Mouse (Mus musculus) Patski (cell line): ENCODE data around the gene Izumo1r. TPM values are rescaled to one million over a fixed set of nuclear protein-coding genes. Genes with fewer than 3 reads are reported as not detected.

ENCODE experiments used
- ATAC-seq: fragments of 100-300 bp; one replicate; pipeline ENCODE4 v1.8.0; 2021
- CTCF ChIA-PET: fragments of 350-600 bp; sonication (Branson Sonifier 250); formaldehyde crosslinking; loops from one replicate; lab custom pipeline; 2022; ENCODE audit warnings: inconsistent platforms; lab: Charles Lee
- POLR2A ChIA-PET: fragments of 350-600 bp; sonication (Branson Sonifier 250); formaldehyde crosslinking; loops from one replicate; lab custom pipeline; 2022; ENCODE audit warnings: antibody characterized with exemption, inconsistent platforms; lab: Charles Lee
- DNase-seq: peaks from one replicate; pipeline ENCODE4 v3.0.0-alpha.2; 2011; ENCODE audit warnings: low read depth, low spot score
- H3K27me3 ChIP-seq: fragments of 371-371 bp; one replicate; pipeline ENCODE4 v1.5.1; 2021
- CTCF ChIP-seq: fragments of 100-300 bp; IDR thresholded peaks from one replicate; pipeline ENCODE4 v1.5.1; 2021
- in situ Hi-C: fragments of 300-500 bp; cut with MboI; formaldehyde crosslinking; loops from 3 replicates; pipeline ENCODE4 v1.11.1; 2018; ENCODE audit warnings: low pct_unique_long_range_greater_than_20kb, mixed read lengths
- polyA plus RNA-seq: library from polyadenylated mRNA; unstranded; gene quantifications from one replicate; pipeline ENCODE4 v1.2.3, GENCODE M21; 2021

The Izumo1r gene
- not detected for polyA plus RNA-seq

GRCm38 (mm10) chr9:14903581-14904378 is at the start of gene Izumo1r:
TSS of gene Izumo1r (minus strand) at chr9:14903949.
- ATAC-seq (no peak), DNase-seq (no peak)
- peaks cover 14% of the 10 kb centered on the region for H3K27me3 ChIP-seq
- TF ChIP-seq CTCF, result no peak
- POLR2A ChIA-PET, result no interaction called here
- CTCF ChIA-PET, result interaction anchor here (1.2 kb wide), 1 partner anchor 9 kb away, joined by 3 read pairs; no protein-coding TSS in a partner anchor
- in situ Hi-C loops, result no loop called here

- ATAC-seq, result no peak
- in situ Hi-C loops, result no loop called here
- peaks cover 23% of the 10 kb centered on the region for H3K27me3 ChIP-seq
- TF ChIP-seq CTCF, result no peak
- POLR2A ChIA-PET, result no interaction called here
- no peak for DNase-seq
- CTCF ChIA-PET, result interaction anchor here (1.0 kb wide), 1 partner anchor 10 kb away, joined by 3 read pairs; no protein-coding TSS in a partner anchor
These were observed 47.3 kb upstream of the Izumo1r start for GRCm38 (mm10) chr9:14951072-14951471.

GRCm38 (mm10) chr9:14948843-14949242 is 45.1 kb upstream of the Izumo1r start:
- H3K27me3 ChIP-seq, result peaks cover 30% of the 10 kb centered on the region
- in situ Hi-C loops, result no loop called here
- ATAC-seq, result no peak
- CTCF ChIA-PET, result no interaction called here
- DNase-seq, result no peak
- POLR2A ChIA-PET, result no interaction called here
- no peak for TF ChIP-seq CTCF

GRCm38 (mm10) chr9:14946677-14947076 is 42.9 kb upstream of the Izumo1r start:
- CTCF ChIA-PET, result no interaction called here
- TF ChIP-seq CTCF, result no peak
- in situ Hi-C loops, result no loop called here
- POLR2A ChIA-PET, result no interaction called here
- H3K27me3 ChIP-seq, result peaks cover 28% of the 10 kb centered on the region
- no peak for DNase-seq
- no peak for ATAC-seq

GRCm38 (mm10) chr9:14945919-14946318 is 42.2 kb upstream of the Izumo1r start:
- DNase-seq (no peak), ATAC-seq (no peak)
- POLR2A ChIA-PET, result no interaction called here
- peaks cover 28% of the 10 kb centered on the region for H3K27me3 ChIP-seq
- CTCF ChIA-PET, result no interaction called here
- no peak for TF ChIP-seq CTCF
- in situ Hi-C loops, result no loop called here

- no peak for ATAC-seq
- ChIA-PET CTCF (interaction anchor here (1.0 kb wide), 1 partner anchor 46 kb away, joined by 3 read pairs; no protein-coding TSS in a partner anchor), POLR2A (no interaction called here)
- in situ Hi-C loops, result no loop called here
- no peak for DNase-seq
- TF ChIP-seq CTCF, result no peak
- H3K27me3 ChIP-seq, result peaks cover 24% of the 10 kb centered on the region
These were observed 38.5 kb upstream of the Izumo1r start for GRCm38 (mm10) chr9:14942143-14942720.

- in situ Hi-C loops, result no loop called here
- no peak for ATAC-seq
These were observed 35.9 kb upstream of the Izumo1r start for GRCm38 (mm10) chr9:14939610-14940009.

GRCm38 (mm10) chr9:14937308-14937707 is 33.6 kb upstream of the Izumo1r start:
- peaks cover 7% of the 10 kb centered on the region for H3K27me3 ChIP-seq
- no peak for TF ChIP-seq CTCF
- ATAC-seq (no peak), DNase-seq (no peak)
- ChIA-PET CTCF (no interaction called here), POLR2A (no interaction called here)
- in situ Hi-C loops, result no loop called here

More at GRCm38 (mm10) chr9:14939610-14940009, 35.9 kb upstream of the Izumo1r start:
- CTCF ChIA-PET, result interaction anchor here (1.4 to 2.1 kb wide), 2 partner anchors 16 to 34 kb away, joined by 3 to 5 read pairs; no protein-coding TSS in a partner anchor
- no peak for TF ChIP-seq CTCF
- H3K27me3 ChIP-seq, result peaks cover 17% of the 10 kb centered on the region
- POLR2A ChIA-PET, result no interaction called here
- no peak for DNase-seq

GRCm38 (mm10) chr9:14934851-14935250 is 31.1 kb upstream of the Izumo1r start:
- ATAC-seq (no peak), DNase-seq (no peak)
- ChIA-PET CTCF (no interaction called here), POLR2A (no interaction called here)
- in situ Hi-C loops, result no loop called here
- H3K27me3 ChIP-seq, result peaks cover 7% of the 10 kb centered on the region
- no peak for TF ChIP-seq CTCF

- ATAC-seq, result no peak
- DNase-seq, result no peak
- CTCF ChIA-PET, result no interaction called here
- no peaks in the 10 kb centered on the region for H3K27me3 ChIP-seq
- POLR2A ChIA-PET, result no interaction called here
- TF ChIP-seq CTCF, result no peak
- in situ Hi-C loops, result no loop called here
These were observed 28.2 kb upstream of the Izumo1r start for GRCm38 (mm10) chr9:14931943-14932342.

GRCm38 (mm10) chr9:14931211-14931610 is 27.5 kb upstream of the Izumo1r start:
- in situ Hi-C loops, result no loop called here
- CTCF ChIA-PET, result no interaction called here
- no peaks in the 10 kb centered on the region for H3K27me3 ChIP-seq
- ATAC-seq (no peak), DNase-seq (no peak)
- TF ChIP-seq CTCF, result no peak
- POLR2A ChIA-PET, result no interaction called here
